Mouse (Mus musculus): ENCODE results near the gene Ptprc.

Ptprc gene

GRCm38 (mm10) chr1:138148844-138149243 is 26.7 kb downstream of the Ptprc start:
- no peak for DNase-seq

- DNase-seq, result no peak
Measured at GRCm38 (mm10) chr1:138145571-138145970, 29.9 kb downstream of the Ptprc start.

DNA sequence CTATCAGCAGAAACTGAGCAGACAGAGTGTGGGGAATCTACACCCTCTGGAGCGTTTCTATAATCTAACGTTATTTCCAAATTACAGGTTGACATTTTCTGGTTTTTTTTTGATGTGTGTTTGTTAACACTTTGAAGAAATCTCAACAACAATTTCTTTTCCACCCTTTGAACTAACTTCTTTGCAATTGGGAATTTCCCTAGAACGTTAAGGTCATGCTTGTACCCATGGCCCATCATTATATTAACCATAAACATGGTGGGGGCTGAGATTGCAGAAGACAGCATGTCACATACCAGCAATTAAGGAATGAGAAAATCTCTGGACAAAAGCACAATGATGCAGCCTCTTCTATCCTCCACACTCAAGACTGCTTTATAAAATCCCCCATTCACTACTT is 30.4 kb downstream of the Ptprc start:
- no peak for DNase-seq

- DNase-seq, result no peak
Measured at GRCm38 (mm10) chr1:138144365-138144764, 31.1 kb downstream of the Ptprc start.

DNA sequence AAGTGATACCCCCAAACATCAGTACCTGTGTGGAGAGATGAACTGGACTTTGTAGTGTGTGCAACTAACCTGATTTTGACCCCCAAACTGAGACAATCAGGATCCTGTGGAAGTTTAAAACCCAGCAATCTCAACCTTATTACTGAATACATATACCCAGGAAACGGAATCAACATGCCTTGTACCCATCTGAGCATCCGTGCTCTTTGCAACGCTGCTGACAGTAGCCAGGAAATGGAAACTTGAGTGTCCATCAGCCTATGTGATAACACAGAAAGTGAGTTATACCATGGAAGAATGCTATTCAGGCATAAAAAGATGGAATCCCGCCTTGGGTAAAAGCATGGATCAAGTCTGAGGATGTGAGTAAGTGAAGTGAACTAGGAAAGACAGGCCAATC is 34.7 kb downstream of the Ptprc start:
- no peak for DNase-seq

DNA sequence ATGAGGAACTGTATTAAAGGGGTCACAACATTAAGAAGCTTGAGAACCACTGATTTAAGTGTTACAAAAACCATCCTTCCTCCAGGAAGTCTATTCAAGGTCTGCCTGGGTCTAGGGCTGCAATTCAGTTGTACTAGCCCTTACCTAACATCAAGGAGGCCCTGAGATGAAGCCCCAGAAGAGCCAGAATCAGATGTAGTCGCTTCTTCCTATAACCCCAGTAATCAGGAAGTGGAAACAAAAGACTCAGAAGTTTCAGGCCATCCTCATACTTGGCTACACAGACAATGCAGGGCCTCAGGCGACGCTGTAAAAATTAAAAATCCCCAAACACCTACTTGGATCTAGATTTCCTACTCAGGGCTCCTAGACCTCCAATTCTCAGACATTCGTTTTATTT is 37.8 kb downstream of the Ptprc start:
- no peak for DNase-seq

GRCm38 (mm10) chr1:138137024-138137577 is 38.4 kb downstream of the Ptprc start:
- DNase-seq, result no peak

- peak in 1 of 2 experiments; percentile 2 for DNase-seq
Measured at GRCm38 (mm10) chr1:138136373-138136779, 39.1 kb downstream of the Ptprc start.

GRCm38 (mm10) chr1:138135637-138136372 is 39.7 kb downstream of the Ptprc start:
- DNase-seq, result no peak

DNA sequence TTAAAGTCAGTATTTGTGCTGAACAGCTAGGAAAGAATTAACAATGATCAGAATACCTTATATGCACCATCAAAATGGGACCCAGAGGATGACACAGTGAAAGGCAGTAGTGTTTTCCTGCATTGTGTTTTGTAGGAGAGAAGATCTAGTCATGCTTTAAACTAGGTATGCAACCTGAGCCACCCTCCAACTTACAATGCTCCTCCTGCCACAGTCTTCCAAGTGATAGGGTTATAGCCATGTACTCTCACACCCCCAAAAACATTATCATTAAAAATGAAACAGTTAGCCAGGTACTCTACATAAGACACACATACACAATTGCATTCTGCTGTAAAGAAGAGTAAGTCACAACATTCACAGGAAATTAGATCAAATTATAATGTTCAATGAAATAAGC is 40.4 kb downstream of the Ptprc start:
- DNase-seq, result no peak

GRCm38 (mm10) chr1:138134324-138134723 is 41.2 kb downstream of the Ptprc start:
- DNase-seq, result no peak

DNA sequence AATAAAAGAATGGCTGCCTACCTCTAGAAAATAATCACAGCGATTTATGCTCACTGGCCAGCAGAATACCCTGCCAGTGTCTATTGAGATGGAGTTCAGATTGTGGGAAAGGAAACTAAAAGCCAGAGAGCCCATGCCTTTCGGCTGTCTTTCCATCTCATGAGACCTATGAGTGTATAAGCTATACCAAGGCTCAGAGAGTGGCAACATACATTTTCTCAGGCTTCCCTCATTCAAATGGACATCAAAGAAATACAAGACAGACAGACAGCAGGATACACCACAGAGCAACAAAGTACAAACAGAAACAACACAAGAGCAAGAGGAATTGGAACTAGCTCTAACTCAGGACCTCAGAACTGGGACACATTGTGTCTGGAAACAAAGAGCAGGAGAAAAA is 43.8 kb downstream of the Ptprc start:
- DNase-seq, result no peak

DNA sequence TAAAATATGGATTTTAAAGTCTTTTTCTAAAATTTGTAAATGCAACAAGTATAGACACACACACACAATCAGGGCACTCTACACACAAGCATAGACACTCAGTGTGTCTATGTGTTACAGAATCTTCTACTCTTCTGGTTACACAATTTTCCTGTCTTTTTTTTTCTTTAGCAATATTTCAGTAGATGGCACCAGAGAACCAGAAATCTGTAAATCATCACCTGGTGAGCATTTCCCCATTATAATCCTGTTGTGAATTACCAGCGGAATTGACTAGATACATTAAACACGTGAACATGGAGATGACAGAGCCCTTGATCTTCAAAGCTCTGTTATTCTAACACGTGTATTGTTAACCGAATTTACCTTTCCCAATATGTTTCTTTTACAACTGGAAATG is 45.4 kb downstream of the Ptprc start:
- DNase-seq, result no peak

DNA sequence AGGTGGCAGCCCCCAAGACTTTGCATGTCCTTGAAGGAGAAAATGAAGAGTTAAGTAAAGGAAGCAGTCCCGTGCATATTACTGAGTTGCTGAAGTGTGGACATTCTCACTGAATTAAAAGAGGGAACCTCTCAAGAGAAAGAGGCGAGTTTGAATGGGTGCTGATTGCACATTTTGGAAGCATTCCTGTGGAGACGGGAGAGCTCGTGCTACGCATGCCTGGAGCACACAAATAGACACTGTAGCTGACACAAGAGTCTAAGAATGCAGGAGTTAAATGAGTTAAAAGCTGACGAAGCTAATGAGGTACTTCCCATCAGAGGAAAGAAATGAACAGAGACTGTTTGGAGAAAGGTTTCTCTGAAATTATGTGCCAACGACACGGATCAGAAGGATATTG is 48.7 kb downstream of the Ptprc start:
- DNase-seq, result no peak

GRCm38 (mm10) chr1:138125281-138125680 is 50.2 kb downstream of the Ptprc start:
- DNase-seq, result no peak

DNA sequence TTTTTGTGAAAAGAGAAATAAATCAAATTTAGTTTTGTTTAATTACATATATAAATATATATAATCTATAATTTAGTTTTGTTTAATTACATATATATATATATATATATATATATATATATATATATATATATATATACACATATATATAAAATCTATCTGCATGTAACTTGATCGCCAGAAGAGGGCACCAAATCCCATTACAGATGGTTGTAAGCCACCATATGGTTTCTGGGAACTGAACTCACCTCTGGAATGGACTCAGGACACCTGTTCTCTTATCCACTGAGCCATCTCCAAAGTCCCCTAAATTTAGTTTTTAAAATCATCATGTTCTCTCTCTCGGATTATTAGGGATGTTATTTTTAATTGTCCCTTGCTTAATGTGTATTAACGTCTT is 51.6 kb downstream of the Ptprc start:
- peak; percentile 10 to 12 for DNase-seq

GRCm38 (mm10) chr1:138119895-138120294 is 55.6 kb downstream of the Ptprc start:
- no peak for DNase-seq

GRCm38 (mm10) chr1:138093219-138093618 is 82.3 kb downstream of the Ptprc start:
- DNase-seq, result no peak

DNA sequence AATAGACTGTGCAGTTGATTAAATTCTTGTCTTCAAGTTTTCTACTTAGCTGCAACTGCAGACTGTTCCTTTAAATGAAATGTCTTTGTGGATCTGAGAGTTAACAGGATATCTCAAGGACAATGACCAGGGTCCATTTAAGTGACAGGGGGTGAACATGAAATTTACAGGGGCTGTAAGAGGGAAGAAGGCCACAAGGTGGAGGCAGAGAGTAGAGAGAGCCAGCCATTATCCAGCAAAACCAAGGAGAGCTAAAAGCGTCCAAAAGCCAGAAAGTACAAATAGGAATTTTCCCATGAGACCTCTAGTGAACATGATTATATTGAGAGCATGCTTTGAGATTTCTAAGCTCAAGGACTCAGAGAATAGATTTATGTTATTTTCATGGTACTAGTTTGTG is 89.7 kb downstream of the Ptprc start:
- peak in 1 of 2 experiments; percentile 3 for DNase-seq

DNA sequence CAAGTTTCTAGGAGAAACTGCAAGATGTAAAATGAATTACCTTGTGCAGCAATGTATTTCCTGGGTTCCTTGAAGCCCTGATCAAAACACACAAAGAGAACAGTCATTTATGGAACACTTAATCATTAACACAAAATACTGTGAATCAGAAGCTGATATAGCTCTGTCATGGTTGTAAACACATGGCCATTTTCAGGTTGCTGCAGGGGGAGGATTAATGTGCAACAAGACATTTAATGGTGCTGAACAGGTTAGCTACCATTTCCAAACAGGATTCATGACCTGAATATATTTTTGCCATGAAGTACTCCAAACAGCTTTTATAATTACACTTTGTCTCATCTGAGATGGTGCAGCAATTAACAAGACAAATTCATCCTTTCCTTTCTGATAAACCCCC is 91.8 kb downstream of the Ptprc start:
- DNase-seq, result no peak

DNA sequence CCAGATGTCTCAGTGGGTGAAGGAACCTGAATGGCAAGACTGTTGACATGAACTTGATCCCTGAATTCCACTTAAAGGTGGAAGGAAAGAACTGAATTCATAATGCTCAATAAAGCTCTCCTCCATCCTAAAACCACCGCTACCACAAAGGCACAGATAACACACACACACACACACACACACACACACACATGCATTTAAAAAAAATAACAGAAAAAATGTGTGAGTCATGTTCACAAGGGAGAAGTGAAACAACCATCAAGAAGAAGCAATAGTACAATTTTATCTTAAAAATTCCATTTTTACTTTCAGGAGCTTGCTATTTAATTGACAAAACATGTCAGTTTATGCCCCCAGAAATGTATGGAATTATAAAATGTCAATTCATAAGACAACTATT is 95.2 kb downstream of the Ptprc start:
- no peak for DNase-seq

DNA sequence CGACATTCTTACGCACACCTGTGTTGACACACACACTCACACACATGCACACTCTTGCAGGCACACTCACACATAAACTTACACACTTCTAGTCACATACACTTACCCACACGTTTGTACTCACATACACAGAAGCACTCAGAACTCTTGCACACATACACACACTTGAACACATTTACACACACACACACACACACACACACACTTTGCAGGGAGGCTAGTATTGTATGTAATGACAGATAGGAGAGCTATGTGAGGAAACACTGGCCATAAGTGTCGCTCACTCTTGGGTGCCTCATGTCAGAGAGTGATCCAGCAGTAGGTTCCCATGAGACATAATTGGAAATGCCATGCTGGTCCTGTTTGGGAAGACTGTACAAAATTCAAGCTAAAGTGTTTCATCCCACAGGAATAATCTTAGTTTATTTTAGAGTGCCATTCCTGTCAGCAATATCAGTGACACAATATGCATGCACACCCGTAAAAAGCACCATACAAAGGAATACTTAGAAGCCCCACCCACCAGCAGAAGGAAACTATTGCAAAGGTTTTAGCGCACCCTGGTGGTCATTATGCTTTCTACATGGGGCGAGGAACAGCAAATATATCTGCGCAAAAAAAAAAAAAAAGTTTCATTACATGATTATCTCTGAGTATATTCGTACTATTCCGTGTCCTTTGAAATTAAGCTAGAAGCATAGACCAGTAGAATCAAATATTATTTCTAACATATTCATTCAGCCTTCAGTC is 131.1 kb downstream of the Ptprc start:
- DNase-seq, result peak; percentile 78 to 83

DNA sequence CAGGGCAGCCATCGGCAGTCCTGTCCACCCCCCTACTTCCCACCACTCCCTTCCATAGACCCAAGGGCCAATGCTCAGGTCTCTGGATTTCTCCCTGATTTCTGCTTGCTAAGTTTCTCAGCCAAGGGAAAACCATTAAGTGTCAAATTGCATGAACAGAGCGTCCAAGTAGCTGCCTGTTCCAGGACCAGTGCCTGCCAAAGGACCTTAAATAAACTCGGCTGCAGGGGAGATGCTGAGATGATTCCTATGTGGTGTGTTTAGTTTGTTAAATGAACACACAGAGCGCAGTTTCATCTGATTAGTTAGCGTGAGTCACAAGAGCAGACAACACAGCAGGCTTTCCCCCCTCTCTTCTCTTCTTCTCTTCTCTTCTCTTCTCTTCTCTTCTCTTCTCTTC is 135.0 kb downstream of the Ptprc start:
- no peak for DNase-seq

- no peak for DNase-seq
Measured at GRCm38 (mm10) chr1:138039201-138039600, 136.3 kb downstream of the Ptprc start.

Measured in cerebellum, adult 18-20 months (tissue).